Mouse (Mus musculus) frontal cortex, adult (tissue): ENCODE measurements around the gene Slc9b1.

ENCODE experiments used
- ATAC-seq: cut with Nextera tagmentation; 2 replicates; pipeline ENCODE4 v1.9.2; 2017; ENCODE audit warnings: mild to moderate bottlenecking, moderate library complexity, mixed read lengths; ENCODE audit not compliant: low TSS enrichment

The Slc9b1 gene

GRCm38 (mm10) chr3:135438531-135438912, 90.7 kb downstream of the Slc9b1 start:
- peak; percentile 35 for ATAC-seq

- ATAC-seq = peak; percentile 43
Observed at GRCm38 (mm10) chr3:135438913-135439531, 91.2 kb downstream of the Slc9b1 start.

GRCm38 (mm10) chr3:135439651-135440050, 91.8 kb downstream of the Slc9b1 start:
- no peak for ATAC-seq

GRCm38 (mm10) chr3:135440221-135440620, 92.4 kb downstream of the Slc9b1 start:
- ATAC-seq = no peak

GRCm38 (mm10) chr3:135440621-135441020, 92.8 kb downstream of the Slc9b1 start:
- no peak for ATAC-seq

- ATAC-seq = no peak
Observed at GRCm38 (mm10) chr3:135444930-135445329, 97.1 kb downstream of the Slc9b1 start.
